Mouse (Mus musculus): ENCODE results near the gene Dock1. TPM values are rescaled to one million over a fixed set of nuclear protein-coding genes. Genes with fewer than 3 reads are reported as not detected.

Gene Dock1
- polyA plus RNA-seq, 1 experiment: 54.8 TPM

DNA sequence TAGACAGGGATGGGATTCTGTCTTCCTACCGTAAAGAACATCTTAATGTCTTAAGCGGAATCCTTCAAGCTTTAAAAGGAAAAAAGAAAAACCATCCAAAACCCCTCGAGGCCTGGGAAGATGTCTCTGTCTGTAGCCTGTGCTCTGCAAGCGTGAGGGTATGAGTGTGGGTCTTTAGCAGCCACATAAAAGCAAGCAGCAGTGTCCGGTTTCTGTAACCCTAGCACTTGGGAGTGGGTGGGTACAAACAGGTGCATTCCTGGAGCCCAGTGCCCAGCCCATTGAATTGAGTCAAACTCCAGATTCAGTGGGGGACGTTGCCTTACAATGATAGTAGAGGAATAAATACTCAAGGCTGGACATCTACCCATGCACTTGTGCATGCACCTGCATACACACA lies 105.9 kb downstream of the Dock1 start:
- Histone ChIP-seq H3K9me3 (replicated peaks; ENCODE audit: control insufficient read depth, insufficient read depth, low read length, poor library complexity, severe bottlenecking) (no peaks in the 10 kb centered on the region), H3K4me1 (ENCODE audit: control insufficient read depth, insufficient read depth, low read length) (peaks cover 5% of the 10 kb centered on the region), H3K27ac (ENCODE audit: insufficient read depth, low read length) (no peak overlapping the region), H3K9ac (ENCODE audit: low read depth, poor library complexity, severe bottlenecking) (no peak overlapping the region), H3K36me3 (ENCODE audit: control insufficient read depth, insufficient read depth, low read length, poor library complexity, severe bottlenecking) (peaks cover 2% of the 10 kb centered on the region), H3K27me3 (ENCODE audit: control insufficient read depth, insufficient read depth, low read length, poor library complexity, severe bottlenecking) (no peaks in the 10 kb centered on the region), H3K4me3 (ENCODE audit: low read depth, low read length) (no peak overlapping the region)
- no peak for TF ChIP-seq CTCF (IDR thresholded peaks at IDR 0.05; ENCODE audit: low read depth, low read length)
- TF ChIP-seq EP300 (IDR thresholded peaks at IDR 0.05; ENCODE audit: insufficient read depth, low read depth, low read length): no peak
- TF ChIP-seq POLR2A (IDR thresholded peaks at IDR 0.05; ENCODE audit: insufficient read depth, low read length): no peak

DNA sequence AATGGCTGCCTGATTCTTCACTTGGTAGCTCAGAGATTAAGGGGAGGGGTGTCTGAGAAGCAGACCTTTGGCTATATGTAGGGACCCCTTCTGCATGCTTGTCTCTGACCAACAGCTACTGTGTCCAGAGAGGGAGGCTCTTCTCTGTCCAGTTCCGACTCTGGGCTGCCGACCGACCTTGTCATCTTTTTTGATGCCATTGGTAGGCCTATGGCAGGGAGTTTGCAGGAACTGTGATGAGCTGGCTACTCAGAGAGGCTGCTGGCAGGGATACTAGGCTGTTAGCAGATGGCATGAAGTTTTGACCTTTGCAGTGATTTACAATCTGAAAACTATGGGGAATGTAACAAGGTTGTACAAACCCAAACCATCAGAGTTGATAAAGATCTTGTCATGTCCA lies 109.3 kb downstream of the Dock1 start:
- no peaks in the 10 kb centered on the region for H3K27me3 ChIP-seq (ENCODE audit: control insufficient read depth, insufficient read depth, low read length, poor library complexity, severe bottlenecking)
- no peak overlapping the region for H3K9ac ChIP-seq (ENCODE audit: low read depth, poor library complexity, severe bottlenecking)
- H3K27ac ChIP-seq (ENCODE audit: insufficient read depth, low read length): no peak overlapping the region
- H3K4me3 ChIP-seq (ENCODE audit: low read depth, low read length): no peak overlapping the region
- no peaks in the 10 kb centered on the region; the same call in 1 of the 2 replicates for H3K36me3 ChIP-seq (ENCODE audit: control insufficient read depth, insufficient read depth, low read length, poor library complexity, severe bottlenecking)
- H3K4me1 ChIP-seq (ENCODE audit: control insufficient read depth, insufficient read depth, low read length): no peaks in the 10 kb centered on the region
- TF ChIP-seq POLR2A (IDR thresholded peaks at IDR 0.05; ENCODE audit: insufficient read depth, low read length) (no peak), CTCF (IDR thresholded peaks at IDR 0.05; ENCODE audit: low read depth, low read length) (no peak), EP300 (IDR thresholded peaks at IDR 0.05; ENCODE audit: insufficient read depth, low read depth, low read length) (no peak)
- no peaks in the 10 kb centered on the region for H3K9me3 ChIP-seq (replicated peaks; ENCODE audit: control insufficient read depth, insufficient read depth, low read length, poor library complexity, severe bottlenecking)

DNA sequence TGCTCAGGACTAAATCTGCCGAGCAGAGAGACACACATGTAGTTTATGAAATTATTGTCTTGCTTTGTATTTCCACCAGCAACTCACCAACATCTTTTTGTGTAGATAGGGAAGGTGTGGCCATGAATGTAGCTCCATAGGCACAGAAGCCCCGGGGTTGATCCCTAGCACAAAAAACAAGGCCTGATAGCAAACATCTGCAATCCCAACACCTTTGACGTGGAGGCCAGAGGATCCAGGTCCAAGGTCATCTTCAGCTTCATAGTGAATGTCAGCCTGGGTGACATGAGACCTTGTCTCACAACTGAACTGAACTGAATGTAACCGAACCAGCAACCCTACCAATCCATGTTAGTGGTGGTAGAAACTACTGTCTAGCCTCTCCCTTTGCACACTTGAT lies 116.7 kb downstream of the Dock1 start:
- no peak overlapping the region for H3K27ac ChIP-seq (ENCODE audit: insufficient read depth, low read length)
- H3K9me3 ChIP-seq (replicated peaks; ENCODE audit: control insufficient read depth, insufficient read depth, low read length, poor library complexity, severe bottlenecking): no peaks in the 10 kb centered on the region
- no peak overlapping the region for H3K9ac ChIP-seq (ENCODE audit: low read depth, poor library complexity, severe bottlenecking)
- no peaks in the 10 kb centered on the region for H3K27me3 ChIP-seq (ENCODE audit: control insufficient read depth, insufficient read depth, low read length, poor library complexity, severe bottlenecking)
- no peak overlapping the region for H3K4me3 ChIP-seq (ENCODE audit: low read depth, low read length)
- TF ChIP-seq POLR2A (IDR thresholded peaks at IDR 0.05; ENCODE audit: insufficient read depth, low read length): no peak
- TF ChIP-seq EP300 (IDR thresholded peaks at IDR 0.05; ENCODE audit: insufficient read depth, low read depth, low read length): no peak
- no peak for TF ChIP-seq CTCF (IDR thresholded peaks at IDR 0.05; ENCODE audit: low read depth, low read length)
- no peaks in the 10 kb centered on the region for H3K4me1 ChIP-seq (ENCODE audit: control insufficient read depth, insufficient read depth, low read length)
- H3K36me3 ChIP-seq (ENCODE audit: control insufficient read depth, insufficient read depth, low read length, poor library complexity, severe bottlenecking): peaks cover 3% of the 10 kb centered on the region

DNA sequence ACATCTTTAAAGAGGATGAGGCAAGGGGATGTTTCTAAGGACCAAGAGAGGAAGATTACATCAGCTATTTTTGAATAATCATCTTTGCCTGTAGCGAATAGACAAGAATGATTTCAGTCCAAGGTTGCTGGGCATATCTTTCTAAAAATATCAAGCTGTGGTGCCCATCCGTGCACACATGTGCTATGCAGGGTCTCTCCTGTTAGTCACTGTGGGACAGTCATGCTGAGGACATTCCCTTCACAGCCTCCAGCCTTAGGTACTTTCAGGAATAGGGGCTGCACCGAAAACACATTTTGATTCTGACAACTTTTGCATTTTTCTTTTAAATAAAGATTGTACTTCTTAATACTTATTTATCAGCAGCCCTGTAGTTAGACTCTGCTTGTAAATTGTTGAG lies 124.4 kb downstream of the Dock1 start:
- H3K9ac ChIP-seq (ENCODE audit: low read depth, poor library complexity, severe bottlenecking): no peak overlapping the region
- TF ChIP-seq EP300 (IDR thresholded peaks at IDR 0.05; ENCODE audit: insufficient read depth, low read depth, low read length) (no peak), CTCF (IDR thresholded peaks at IDR 0.05; ENCODE audit: low read depth, low read length) (no peak), POLR2A (IDR thresholded peaks at IDR 0.05; ENCODE audit: insufficient read depth, low read length) (no peak)
- 0 out of 2 replicates have a peak, but pooled peaks cover 3% of the 10 kb centered on the region for H3K36me3 ChIP-seq (ENCODE audit: control insufficient read depth, insufficient read depth, low read length, poor library complexity, severe bottlenecking)
- H3K4me1 ChIP-seq (ENCODE audit: control insufficient read depth, insufficient read depth, low read length): no peaks in the 10 kb centered on the region
- H3K9me3 ChIP-seq (replicated peaks; ENCODE audit: control insufficient read depth, insufficient read depth, low read length, poor library complexity, severe bottlenecking): no peaks in the 10 kb centered on the region
- H3K27ac ChIP-seq (ENCODE audit: insufficient read depth, low read length): no peak overlapping the region
- H3K4me3 ChIP-seq (ENCODE audit: low read depth, low read length): no peak overlapping the region
- H3K27me3 ChIP-seq (ENCODE audit: control insufficient read depth, insufficient read depth, low read length, poor library complexity, severe bottlenecking): no peaks in the 10 kb centered on the region

DNA sequence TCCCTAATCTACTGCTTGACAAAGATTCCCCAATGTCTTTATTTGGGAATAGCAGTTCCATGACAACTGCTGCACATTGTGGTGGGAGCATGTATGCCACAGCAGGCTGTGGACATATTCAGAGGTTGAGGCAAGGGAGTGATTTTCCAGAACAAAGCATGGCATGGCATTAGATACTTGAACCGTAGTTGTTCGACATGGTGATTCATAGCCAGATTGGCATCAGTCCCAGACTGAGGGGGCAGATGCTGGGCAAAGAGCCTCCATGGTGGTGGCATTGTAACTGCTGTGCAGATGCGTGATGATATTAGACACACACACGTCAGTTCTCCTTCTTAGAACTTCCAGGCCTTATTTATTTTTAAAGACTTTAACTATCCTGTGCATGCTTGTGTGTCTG lies 129.6 kb downstream of the Dock1 start:
- no peaks in the 10 kb centered on the region for H3K9me3 ChIP-seq (replicated peaks; ENCODE audit: control insufficient read depth, insufficient read depth, low read length, poor library complexity, severe bottlenecking)
- H3K4me1 ChIP-seq (ENCODE audit: control insufficient read depth, insufficient read depth, low read length): no peaks in the 10 kb centered on the region
- H3K4me3 ChIP-seq (ENCODE audit: low read depth, low read length): no peak overlapping the region
- H3K27ac ChIP-seq (ENCODE audit: insufficient read depth, low read length): no peak overlapping the region
- 0 out of 2 replicates have a peak, but pooled peaks cover 2% of the 10 kb centered on the region for H3K36me3 ChIP-seq (ENCODE audit: control insufficient read depth, insufficient read depth, low read length, poor library complexity, severe bottlenecking)
- H3K9ac ChIP-seq (ENCODE audit: low read depth, poor library complexity, severe bottlenecking): no peak overlapping the region
- TF ChIP-seq CTCF (IDR thresholded peaks at IDR 0.05; ENCODE audit: low read depth, low read length): no peak
- TF ChIP-seq EP300 (IDR thresholded peaks at IDR 0.05; ENCODE audit: insufficient read depth, low read depth, low read length): no peak
- TF ChIP-seq POLR2A (IDR thresholded peaks at IDR 0.05; ENCODE audit: insufficient read depth, low read length): no peak
- no peaks in the 10 kb centered on the region for H3K27me3 ChIP-seq (ENCODE audit: control insufficient read depth, insufficient read depth, low read length, poor library complexity, severe bottlenecking)

DNA sequence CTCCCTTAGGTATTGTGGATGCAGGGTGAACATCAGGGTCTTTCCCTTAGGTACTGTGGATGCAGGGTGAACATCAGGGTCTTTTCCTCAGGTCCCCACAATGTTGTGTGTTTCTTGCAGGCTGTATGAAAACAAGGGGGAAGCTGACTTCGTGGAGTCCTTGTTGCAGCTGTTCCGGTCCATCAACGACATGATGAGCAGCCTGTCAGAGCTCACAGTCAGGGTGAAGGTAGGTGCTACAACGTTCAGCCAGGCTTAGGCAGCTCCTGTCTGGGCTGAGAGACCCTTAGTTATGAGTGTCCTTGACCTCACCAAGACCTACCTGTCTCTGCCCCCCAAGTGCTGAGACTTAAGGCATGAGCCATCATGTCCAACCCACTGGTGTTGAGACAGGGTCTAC lies 134.0 kb downstream of the Dock1 start:
- no peaks in the 10 kb centered on the region for H3K27me3 ChIP-seq (ENCODE audit: control insufficient read depth, insufficient read depth, low read length, poor library complexity, severe bottlenecking)
- H3K36me3 ChIP-seq (ENCODE audit: control insufficient read depth, insufficient read depth, low read length, poor library complexity, severe bottlenecking): peaks cover 2% of the 10 kb centered on the region; the same call in 1 of the 2 replicates
- TF ChIP-seq EP300 (IDR thresholded peaks at IDR 0.05; ENCODE audit: insufficient read depth, low read depth, low read length) (no peak), POLR2A (IDR thresholded peaks at IDR 0.05; ENCODE audit: insufficient read depth, low read length) (no peak), CTCF (IDR thresholded peaks at IDR 0.05; ENCODE audit: low read depth, low read length) (no peak)

More for the DNA sequence above, 134.0 kb downstream of the Dock1 start:
- H3K4me1 ChIP-seq (ENCODE audit: control insufficient read depth, insufficient read depth, low read length): no peaks in the 10 kb centered on the region
- no peak overlapping the region for H3K27ac ChIP-seq (ENCODE audit: insufficient read depth, low read length)
- no peak overlapping the region for H3K9ac ChIP-seq (ENCODE audit: low read depth, poor library complexity, severe bottlenecking)
- H3K9me3 ChIP-seq (replicated peaks; ENCODE audit: control insufficient read depth, insufficient read depth, low read length, poor library complexity, severe bottlenecking): no peaks in the 10 kb centered on the region
- H3K4me3 ChIP-seq (ENCODE audit: low read depth, low read length): no peak overlapping the region
